Mouse (Mus musculus) cortical plate, adult 2 months (tissue): ENCODE results near the gene Pygm.

ENCODE experiments used
- CTCF ChIP-seq: fragments of 200-500 bp; IDR thresholded peaks from 2 replicates; pipeline ENCODE4 v1.5.1; 2011; ENCODE audit warnings: mild to moderate bottlenecking, control low read depth, low read length; ENCODE audit not compliant: insufficient read depth; ENCODE audit errors: extremely low read depth
- POLR2A ChIP-seq: fragments of 200-500 bp; IDR thresholded peaks from 2 replicates; pipeline ENCODE4 v1.6.1; 2011; ENCODE audit warnings: mild to moderate bottlenecking, low read length, control low read depth; ENCODE audit not compliant: insufficient read depth; ENCODE audit errors: extremely low read depth

DNA sequence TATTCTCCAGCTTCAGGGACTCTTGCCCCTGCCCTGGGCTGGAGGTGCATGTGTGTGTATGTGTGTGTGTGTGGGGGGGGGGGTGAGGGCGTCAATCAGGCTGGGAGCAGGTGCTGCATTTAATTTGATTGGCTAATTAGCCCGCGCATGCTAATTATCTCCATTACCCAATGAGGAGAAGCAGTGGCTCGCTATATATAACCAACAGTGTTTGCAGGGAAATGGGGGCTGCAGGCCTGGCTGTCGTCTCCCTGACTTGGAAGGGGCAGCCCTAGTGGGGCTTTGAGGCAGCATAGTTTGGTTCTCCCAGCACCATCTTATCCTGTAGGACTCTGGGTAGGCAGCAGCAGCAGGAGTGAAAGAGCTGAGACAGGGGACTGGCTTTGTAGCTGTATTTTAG is 41.4 kb downstream of the Pygm start:
- no peak for TF ChIP-seq CTCF
- no peak for TF ChIP-seq POLR2A
